ENCODE assay signal across 9 mouse cellular contexts in genomic region chr6:30137227-30137626, GRCm38 (mm10).
"Had no signal": no experiment of that assay in that cellular context is flagged by ENCODE, and none has a peak within 500 bp of the region (broad histone marks: within the 10 kb centered on the region; RNA-seq: fewer than 3 reads in every experiment).

No protein-coding gene starts in this region.

- H3K27ac ChIP-seq: layer of hippocampus, adult 2 months; liver, embryonic 14.5 days; midbrain, embryonic 15.5 days; neural tube, embryonic 12.5 days; stomach, postnatal 0 days had no signal

- H3K27me3 ChIP-seq: limb, embryonic 13.5 days; midbrain, embryonic 15.5 days; neural tube, embryonic 12.5 days had no signal

- ATAC-seq: midbrain, embryonic 15.5 days had no signal

- DNase-seq: kidney, postnatal 4 days; lung, adult 18-20 months; thymus, postnatal 4 days had no signal

- H3K36me3 ChIP-seq: midbrain, embryonic 15.5 days had no signal

- H3K4me3 ChIP-seq: layer of hippocampus, adult 2 months; limb, embryonic 13.5 days; midbrain, embryonic 15.5 days; neural tube, embryonic 12.5 days had no signal

- H3K4me2 ChIP-seq: limb, embryonic 13.5 days; midbrain, embryonic 15.5 days; neural tube, embryonic 12.5 days had no signal

- H3K4me1 ChIP-seq: limb, embryonic 13.5 days; midbrain, embryonic 15.5 days; neural tube, embryonic 12.5 days had no signal

- H3K9ac ChIP-seq: limb, embryonic 13.5 days; liver, embryonic 14.5 days; midbrain, embryonic 15.5 days; neural tube, embryonic 12.5 days had no signal

- H3K9me3 ChIP-seq: limb, embryonic 13.5 days; midbrain, embryonic 15.5 days; neural tube, embryonic 12.5 days had no signal
